ENCODE assay signal across 14 mouse cellular contexts in the genomic region with DNA sequence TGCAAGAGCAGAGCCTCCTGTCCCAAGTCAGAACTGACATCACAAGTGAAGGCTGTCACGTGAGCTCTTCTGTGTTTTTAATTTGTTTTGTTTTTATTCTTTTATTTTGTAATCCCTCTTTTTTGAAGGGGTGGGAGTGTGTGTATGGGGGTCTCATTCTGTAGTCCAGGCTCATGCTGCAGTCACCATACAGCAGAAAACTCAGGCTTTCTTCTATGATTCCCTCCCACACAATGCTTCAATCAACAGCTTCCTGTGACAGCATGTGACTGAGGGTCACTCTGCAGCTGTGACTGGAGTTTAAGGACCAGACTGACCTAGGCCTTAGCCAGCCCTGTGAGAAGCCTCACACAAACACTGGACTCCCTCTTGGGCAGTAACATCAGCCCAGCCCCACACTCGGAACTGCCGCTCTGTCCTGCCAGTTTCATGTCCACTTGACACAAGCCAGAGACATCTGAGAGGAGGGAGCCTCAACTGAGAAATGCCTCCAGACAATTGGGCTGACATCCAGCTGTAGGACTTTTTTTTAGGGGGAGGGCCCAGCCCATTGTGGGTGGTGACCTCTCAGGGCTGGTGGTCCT. TPM values are rescaled to one million over a fixed set of nuclear protein-coding genes. Genes with fewer than 3 reads are reported as not detected.
A peak's percentile ranks its signal among the peaks of the same experiment; 100 is the strongest.
DNase-seq lines count a peak whose midpoint lies in the region.
"Had no signal": no experiment of that assay in that cellular context is flagged by ENCODE, and none has a peak within 500 bp of the region (broad histone marks: within the 10 kb centered on the region; RNA-seq: fewer than 3 reads in every experiment).

No protein-coding gene starts in this region.

- intact Hi-C loops in gastrocnemius, postnatal 14 days (cut with DNase I; ENCODE audit: low total_unique reads): no loop called here
- intact Hi-C loops in gastrocnemius, postnatal 36 days (cut with DNase I): no loop called here
- intact Hi-C loops in heart, postnatal 10 days (cut with DNase I): no loop called here

- peak; percentile 11 for DNase-seq in gastrocnemius, postnatal 14 days
- DNase-seq in gastrocnemius, postnatal 36 days: no peak
- DNase-seq in kidney, postnatal 4 days: peak; percentile 37 to 59
- DNase-seq in kidney, postnatal 36 days: no peak
- DNase-seq in embryo, embryonic 10.5 days (ENCODE audit: low spot score): peak; percentile 32
- peak; percentile 70 to 73 for DNase-seq in heart, postnatal 10 days
- no peak for DNase-seq in cerebellum, adult 11 months
- no peak for DNase-seq in left cerebral cortex, adult 8-10 months (ENCODE audit: low spot score in 2 of 2)
- DNase-seq: cerebellum, postnatal 25 days; gastrocnemius, adult 2 months; right cerebral cortex, postnatal 4 days; thymus, adult 18-20 months had no signal

RNA-seq across cellular contexts. Expression of gene Prr22, which starts 8.8 kb away (rescaled TPM):
- under 1 TPM in 1 of 2 experiments, not detected in 1; 0.14 TPM for total RNA-seq in gastrocnemius, postnatal 14 days (2021)
- under 1 TPM in 1 of 2 experiments, not detected in 1; 0.12 TPM for total RNA-seq in gastrocnemius, postnatal 36 days (2021)
- total RNA-seq in heart, postnatal 10 days (2021): under 1 TPM; 0.27 to 0.43 TPM
- total RNA-seq in left cerebral cortex, adult 8-10 months (2022): 1 to 10 TPM in 2 of 4 experiments, under 1 TPM in 2; 0.78 to 1.2 (median 0.99) TPM

RNA-seq across cellular contexts. Expression of gene Dus3l, which starts 14.3 kb away (rescaled TPM):
- 10 to 100 TPM; 12.9 to 13.2 TPM for total RNA-seq in gastrocnemius, postnatal 14 days (2021)
- 10 to 100 TPM; 13.4 to 16.1 TPM for total RNA-seq in gastrocnemius, postnatal 36 days (2021)
- total RNA-seq in heart, postnatal 10 days (2021): 10 to 100 TPM; 21.0 to 23.0 TPM
- 10 to 100 TPM; 60.1 to 66.1 (median 60.8) TPM for total RNA-seq in left cerebral cortex, adult 8-10 months (2022)

RNA-seq across cellular contexts. Expression of gene Nrtn, which starts 21.5 kb away (rescaled TPM):
- total RNA-seq in gastrocnemius, postnatal 14 days (2021): 1 to 10 TPM in 1 of 2 experiments, under 1 TPM in 1; 0.47 to 1.4 TPM
- 1 to 10 TPM; 4.1 to 5.0 TPM for total RNA-seq in gastrocnemius, postnatal 36 days (2021)
- total RNA-seq in heart, postnatal 10 days (2021): 10 to 100 TPM; 19.0 to 21.0 TPM
- 1 to 10 TPM; 4.0 to 4.5 (median 4.2) TPM for total RNA-seq in left cerebral cortex, adult 8-10 months (2022)
- total RNA-seq: G1E; monocyte, adult 5-6 weeks had no signal

RNA-seq across cellular contexts. Expression of gene Rfx2, which starts 51.9 kb away (rescaled TPM):
- 1 to 10 TPM; 3.3 to 4.7 TPM for total RNA-seq in gastrocnemius, postnatal 14 days (2021)
- total RNA-seq in gastrocnemius, postnatal 36 days (2021): 1 to 10 TPM; 1.8 to 2.5 TPM
- total RNA-seq in heart, postnatal 10 days (2021): 10 to 100 TPM in 1 of 2 experiments, 1 to 10 TPM in 1; 6.5 to 10.5 TPM
- total RNA-seq in left cerebral cortex, adult 8-10 months (2022): 1 to 10 TPM; 2.1 to 4.1 (median 3.1) TPM

Comparison
In these comparisons a context has a peak if more than half of its experiments do, and no peak if none do; other contexts are left out.
1. DNase-seq: peak in gastrocnemius, postnatal 14 days (single experiment), kidney, postnatal 4 days (2 of 2), embryo, embryonic 10.5 days (single experiment) and heart, postnatal 10 days (2 of 2); none in gastrocnemius, postnatal 36 days (0 of 2), kidney, postnatal 36 days (0 of 2), cerebellum, adult 11 months (single experiment) and left cerebral cortex, adult 8-10 months (0 of 2).